Mouse (Mus musculus): ENCODE results near the gene Trpm2. TPM values are rescaled to one million over a fixed set of nuclear protein-coding genes. Genes with fewer than 3 reads are reported as not detected.

Trpm2 gene
- polyA plus RNA-seq, 1 experiment, result 51.6 TPM

DNA sequence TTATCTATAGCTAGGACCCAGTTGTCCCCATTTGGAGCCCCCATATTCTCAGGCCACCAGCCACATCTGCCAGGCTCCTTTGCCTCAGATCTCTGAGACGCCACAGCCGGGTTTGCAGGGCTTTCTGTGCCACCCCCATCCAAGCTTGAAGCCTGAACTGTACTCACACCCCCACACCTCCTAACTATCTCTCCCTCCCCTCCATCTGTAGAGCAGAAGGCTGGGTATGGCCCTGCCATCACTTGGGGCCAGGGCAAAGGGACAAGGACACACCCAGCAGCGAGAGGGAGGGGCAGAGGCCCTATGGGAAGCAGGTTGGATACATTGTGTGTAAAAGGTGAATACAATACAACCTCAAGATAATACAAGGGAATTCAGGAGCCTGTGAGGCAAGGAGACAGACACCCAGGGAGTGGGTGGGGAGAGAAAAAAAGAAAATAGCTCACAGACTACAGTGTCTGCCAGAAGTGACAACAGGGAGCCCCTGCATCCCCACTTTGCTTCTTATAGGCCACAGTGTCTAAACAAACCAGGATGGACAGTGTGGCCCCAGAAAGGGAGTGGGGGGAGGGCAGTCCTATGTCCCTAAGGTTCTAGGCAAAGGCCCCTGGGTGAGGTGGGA is 34.2 kb upstream of the Trpm2 start:
- peaks cover 15% of the 10 kb centered on the region for H3K36me3 ChIP-seq (ENCODE audit: control insufficient read depth, insufficient read depth, low read length)
- DNase-seq (ENCODE audit: low read depth in 1 of 2, low spot score in 2 of 2), result no peak
- peaks cover 6% of the 10 kb centered on the region; the same call in 1 of the 2 replicates for H3K4me1 ChIP-seq (ENCODE audit: control insufficient read depth, insufficient read depth, insufficient read length)
- 93% methylated on average over 3 of the region's 3 CpGs for WGBS
- no peak overlapping the region for H3K27ac ChIP-seq (ENCODE audit: insufficient read depth, low read length)
- H3K4me3 ChIP-seq (ENCODE audit: extremely low read depth, insufficient read depth, insufficient read length), result no peak overlapping the region
- H3K27me3 ChIP-seq (ENCODE audit: control insufficient read depth, insufficient read depth, low read length), result no peaks in the 10 kb centered on the region
- TF ChIP-seq CTCF (IDR thresholded peaks at IDR 0.05; ENCODE audit: extremely low read depth, insufficient read depth, insufficient read length, insufficient replicate concordance) (no peak), POLR2A (IDR thresholded peaks at IDR 0.05; ENCODE audit: low read depth, low read length) (no peak)

DNA sequence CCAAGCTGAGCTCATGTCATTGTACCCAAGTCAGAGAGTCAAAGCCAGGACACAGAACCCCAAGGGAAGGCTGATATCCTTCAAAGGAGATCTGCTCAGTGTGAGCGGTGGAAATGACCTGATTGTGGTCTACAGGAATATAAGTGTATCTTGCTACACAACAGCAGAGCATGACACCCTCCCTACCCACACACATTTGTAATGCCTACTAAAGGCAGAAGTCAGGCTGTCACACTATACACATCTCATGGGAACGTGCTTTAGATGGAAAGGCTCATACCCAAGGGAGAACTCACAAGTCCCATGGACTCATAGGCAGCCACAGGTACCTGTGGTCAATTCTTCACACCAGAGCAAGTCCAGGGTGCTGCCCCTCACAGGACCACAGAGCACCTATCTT is 32.0 kb upstream of the Trpm2 start:
- DNase-seq (ENCODE audit: low read depth in 1 of 2, low spot score in 2 of 2), result no peak
- Histone ChIP-seq H3K27ac (ENCODE audit: insufficient read depth, low read length) (no peak overlapping the region), H3K27me3 (ENCODE audit: control insufficient read depth, insufficient read depth, low read length) (no peaks in the 10 kb centered on the region), H3K4me3 (ENCODE audit: extremely low read depth, insufficient read depth, insufficient read length) (no peak overlapping the region), H3K4me1 (ENCODE audit: control insufficient read depth, insufficient read depth, insufficient read length) (no peaks in the 10 kb centered on the region), H3K36me3 (ENCODE audit: control insufficient read depth, insufficient read depth, low read length) (peaks cover 26% of the 10 kb centered on the region)
- TF ChIP-seq POLR2A (IDR thresholded peaks at IDR 0.05; ENCODE audit: low read depth, low read length), result no peak
- TF ChIP-seq CTCF (IDR thresholded peaks at IDR 0.05; ENCODE audit: extremely low read depth, insufficient read depth, insufficient read length, insufficient replicate concordance), result no peak
- 91% methylated on average over 2 of the region's 2 CpGs for WGBS

DNA sequence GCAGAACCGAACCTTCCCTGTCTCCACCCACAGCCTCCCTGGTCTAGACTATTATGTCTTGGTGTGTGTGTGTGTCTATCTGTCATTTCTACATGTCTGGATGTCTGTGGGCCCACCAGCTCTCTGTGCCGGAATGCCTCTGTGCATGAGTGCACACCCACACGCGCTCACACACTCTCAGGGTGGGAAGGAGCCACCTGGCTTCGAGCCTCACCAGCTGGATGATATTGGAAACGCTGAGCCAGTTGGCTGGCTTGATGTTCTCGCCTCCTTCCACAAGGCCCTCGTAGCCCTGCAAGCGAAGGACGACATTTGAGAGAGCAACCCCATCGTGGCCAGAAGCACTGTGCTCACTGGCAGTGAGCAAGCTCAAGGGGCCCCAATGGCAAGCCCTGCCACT is 31.4 kb upstream of the Trpm2 start:
- 96% methylated on average over 11 of the region's 11 CpGs for WGBS
- H3K4me1 ChIP-seq (ENCODE audit: control insufficient read depth, insufficient read depth, insufficient read length), result no peaks in the 10 kb centered on the region
- H3K27me3 ChIP-seq (ENCODE audit: control insufficient read depth, insufficient read depth, low read length), result no peaks in the 10 kb centered on the region
- TF ChIP-seq POLR2A (IDR thresholded peaks at IDR 0.05; ENCODE audit: low read depth, low read length) (no peak), CTCF (IDR thresholded peaks at IDR 0.05; ENCODE audit: extremely low read depth, insufficient read depth, insufficient read length, insufficient replicate concordance) (no peak)
- peaks cover 28% of the 10 kb centered on the region for H3K36me3 ChIP-seq (ENCODE audit: control insufficient read depth, insufficient read depth, low read length)
- H3K4me3 ChIP-seq (ENCODE audit: extremely low read depth, insufficient read depth, insufficient read length), result no peak overlapping the region
- H3K27ac ChIP-seq (ENCODE audit: insufficient read depth, low read length), result no peak overlapping the region
- no peak for DNase-seq (ENCODE audit: low read depth in 1 of 2, low spot score in 2 of 2)

DNA sequence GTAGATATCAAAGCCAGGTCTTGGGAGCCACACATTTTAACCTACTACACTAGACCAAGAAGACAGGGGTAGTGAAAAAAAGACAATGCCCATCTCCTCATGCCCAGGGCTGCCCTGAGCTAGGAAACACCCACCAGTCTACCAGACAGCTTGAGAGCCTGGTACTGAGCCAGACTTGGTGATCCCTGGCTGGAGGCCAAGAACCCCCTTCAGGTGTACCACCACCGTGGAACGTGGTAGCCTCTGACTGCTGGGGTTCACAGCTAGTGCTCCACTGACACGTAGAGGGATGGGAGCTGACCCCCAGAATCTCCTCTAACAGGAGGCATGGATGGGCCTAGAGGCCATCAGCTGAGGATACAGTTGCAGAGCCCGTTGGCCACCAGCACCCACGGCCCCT is 29.8 kb upstream of the Trpm2 start:
- Histone ChIP-seq H3K4me1 (ENCODE audit: control insufficient read depth, insufficient read depth, insufficient read length) (no peaks in the 10 kb centered on the region), H3K27me3 (ENCODE audit: control insufficient read depth, insufficient read depth, low read length) (no peaks in the 10 kb centered on the region), H3K27ac (ENCODE audit: insufficient read depth, low read length) (no peak overlapping the region), H3K36me3 (ENCODE audit: control insufficient read depth, insufficient read depth, low read length) (peaks cover 29% of the 10 kb centered on the region), H3K4me3 (ENCODE audit: extremely low read depth, insufficient read depth, insufficient read length) (no peak overlapping the region)
- DNase-seq (ENCODE audit: low read depth in 1 of 2, low spot score in 2 of 2), result no peak
- TF ChIP-seq POLR2A (IDR thresholded peaks at IDR 0.05; ENCODE audit: low read depth, low read length) (no peak), CTCF (IDR thresholded peaks at IDR 0.05; ENCODE audit: extremely low read depth, insufficient read depth, insufficient read length, insufficient replicate concordance) (no peak)
- 96% methylated on average over 5 of the region's 5 CpGs for WGBS

DNA sequence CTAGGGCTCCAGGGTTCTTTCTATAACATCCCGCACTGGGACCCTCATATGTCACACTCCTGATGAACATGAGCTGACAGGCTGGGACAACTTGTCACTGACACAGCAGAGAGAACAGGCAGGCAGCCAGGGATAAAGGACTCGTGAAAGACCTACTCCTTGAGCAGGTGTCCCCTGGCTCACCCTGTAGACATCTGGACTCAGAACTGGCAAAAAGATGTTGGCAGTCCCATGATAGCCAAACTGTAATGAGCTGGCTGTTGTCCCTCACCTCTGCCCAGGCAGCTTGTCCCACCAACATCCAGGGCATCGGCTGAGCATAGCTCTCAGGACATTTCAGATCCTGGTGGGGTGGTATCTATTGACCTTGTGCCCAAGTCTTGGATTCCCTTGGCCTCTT is 25.3 kb upstream of the Trpm2 start:
- no peak for DNase-seq (ENCODE audit: low read depth in 1 of 2, low spot score in 2 of 2)
- Histone ChIP-seq H3K27ac (ENCODE audit: insufficient read depth, low read length) (no peak overlapping the region), H3K27me3 (ENCODE audit: control insufficient read depth, insufficient read depth, low read length) (no peaks in the 10 kb centered on the region), H3K4me3 (ENCODE audit: extremely low read depth, insufficient read depth, insufficient read length) (no peak overlapping the region), H3K4me1 (ENCODE audit: control insufficient read depth, insufficient read depth, insufficient read length) (no peaks in the 10 kb centered on the region), H3K36me3 (ENCODE audit: control insufficient read depth, insufficient read depth, low read length) (peaks cover 36% of the 10 kb centered on the region)
- WGBS, result 94% methylated on average over 3 of the region's 3 CpGs
- TF ChIP-seq CTCF (IDR thresholded peaks at IDR 0.05; ENCODE audit: extremely low read depth, insufficient read depth, insufficient read length, insufficient replicate concordance) (no peak), POLR2A (IDR thresholded peaks at IDR 0.05; ENCODE audit: low read depth, low read length) (no peak)

- no peak for TF ChIP-seq POLR2A (IDR thresholded peaks at IDR 0.05; ENCODE audit: low read depth, low read length)
- no peaks in the 10 kb centered on the region for H3K27me3 ChIP-seq (ENCODE audit: control insufficient read depth, insufficient read depth, low read length)
- H3K27ac ChIP-seq (ENCODE audit: insufficient read depth, low read length), result no peak overlapping the region
- WGBS, result 96% methylated on average over 5 of the region's 5 CpGs
- peaks cover 2% of the 10 kb centered on the region; the same call in 1 of the 2 replicates for H3K4me1 ChIP-seq (ENCODE audit: control insufficient read depth, insufficient read depth, insufficient read length)
- H3K4me3 ChIP-seq (ENCODE audit: extremely low read depth, insufficient read depth, insufficient read length), result no peak overlapping the region
- H3K36me3 ChIP-seq (ENCODE audit: control insufficient read depth, insufficient read depth, low read length), result peaks cover 26% of the 10 kb centered on the region
- DNase-seq (ENCODE audit: low read depth in 1 of 2, low spot score in 2 of 2), result no peak
Observed at GRCm38 (mm10) chr10:77985775-77986174, 15.4 kb upstream of the Trpm2 start.

- Histone ChIP-seq H3K4me3 (ENCODE audit: extremely low read depth, insufficient read depth, insufficient read length) (no peak overlapping the region), H3K4me1 (ENCODE audit: control insufficient read depth, insufficient read depth, insufficient read length) (peaks cover 2% of the 10 kb centered on the region; the same call in 1 of the 2 replicates), H3K27ac (ENCODE audit: insufficient read depth, low read length) (no peak overlapping the region), H3K36me3 (ENCODE audit: control insufficient read depth, insufficient read depth, low read length) (peaks cover 18% of the 10 kb centered on the region), H3K27me3 (ENCODE audit: control insufficient read depth, insufficient read depth, low read length) (no peaks in the 10 kb centered on the region)
- no peak for TF ChIP-seq POLR2A (IDR thresholded peaks at IDR 0.05; ENCODE audit: low read depth, low read length)
- peak; percentile 80; the same call in 1 of the 2 replicates for TF ChIP-seq CTCF (IDR thresholded peaks at IDR 0.05; ENCODE audit: extremely low read depth, insufficient read depth, insufficient read length, insufficient replicate concordance)
- 3% methylated on average over 4 of the region's 4 CpGs for WGBS
- peak; percentile 64 to 66 for DNase-seq (ENCODE audit: low read depth in 1 of 2, low spot score in 2 of 2)
Observed at GRCm38 (mm10) chr10:77984660-77985059, 14.3 kb upstream of the Trpm2 start.

Data from spleen, adult 2 months (tissue).